Mouse (Mus musculus): ENCODE measurements around the gene Bcan. TPM values are rescaled to one million over a fixed set of nuclear protein-coding genes. Genes with fewer than 3 reads are reported as not detected.

Gene Bcan
- polyA plus RNA-seq, 1 experiment from 2014 or later = 0.56 TPM

DNA sequence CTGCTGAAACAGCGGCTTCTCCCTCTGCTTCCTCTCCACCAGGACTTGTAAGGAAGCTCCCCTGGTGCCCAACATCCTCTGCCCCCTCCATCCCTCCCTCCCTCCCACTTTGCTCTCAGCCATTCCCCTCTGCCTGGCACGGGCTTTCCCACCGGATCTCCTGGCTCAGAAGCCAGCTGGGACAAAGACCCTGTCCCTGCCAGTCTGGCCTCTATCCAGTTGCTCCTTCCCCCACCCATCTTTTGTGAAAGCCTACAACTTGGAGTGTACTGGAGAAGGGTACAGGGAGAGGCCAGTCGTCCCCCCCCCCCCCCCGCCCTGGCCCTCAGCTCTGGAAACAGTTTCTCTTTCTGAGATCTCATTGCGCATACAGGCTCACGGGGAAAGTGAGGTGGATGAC lies 1.3 kb downstream of the Bcan start:
- WGBS = 4% methylated on average over 6 of the region's 7 CpGs
- no peak for ATAC-seq

DNA sequence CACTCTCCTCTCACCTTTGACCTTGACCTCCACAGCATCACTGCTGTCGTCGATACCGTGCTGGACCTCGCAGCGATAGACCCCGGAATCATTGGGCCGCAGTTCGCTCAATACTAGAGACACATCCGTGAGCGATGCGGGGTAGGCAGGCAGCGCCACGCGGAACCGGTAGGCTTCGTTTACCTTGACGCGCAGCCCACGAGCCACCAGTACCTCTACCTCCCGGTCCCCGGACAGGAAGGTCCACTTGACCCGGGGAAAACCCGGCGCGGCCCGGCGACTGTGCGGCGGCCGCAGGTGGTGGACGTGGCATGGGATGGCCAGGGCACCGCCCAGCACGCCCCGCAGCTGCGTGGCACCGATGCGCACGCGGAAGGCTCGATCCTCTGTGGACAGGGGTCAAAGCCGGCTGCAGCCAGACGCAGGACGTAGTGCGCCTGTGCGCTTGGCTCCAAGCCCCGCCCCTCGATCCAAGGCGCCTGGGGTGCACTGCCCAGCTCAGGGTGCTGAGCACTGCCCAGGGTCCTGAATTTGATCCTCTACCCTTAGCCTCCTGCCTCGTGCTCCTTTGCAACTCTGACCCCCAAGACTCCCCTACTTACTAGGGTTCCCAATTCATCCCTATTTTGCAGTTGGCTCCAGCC lies 2.9 kb downstream of the Bcan start:
- no peak overlapping the region for H3K27ac ChIP-seq (ENCODE audit: low read length)
- DNase-seq (ENCODE audit: low spot score) (no peak), ATAC-seq (peak; percentile 28)
- H3K4me2 ChIP-seq (replicated peaks; ENCODE audit: low read depth, low read length) = peak overlapping the region; percentile 44
- TF ChIP-seq CTCF (IDR thresholded peaks at IDR 0.05) (no peak), EP300 (IDR thresholded peaks at IDR 0.05) (no peak)
- H3K36me3 ChIP-seq (ENCODE audit: insufficient read depth, low read length) = no peaks in the 10 kb centered on the region
- peak overlapping the region; percentile 17; the same call in 1 of the 2 replicates for H3K4me3 ChIP-seq (ENCODE audit: low read depth, low read length)
- 2% methylated on average over 44 of the region's 49 CpGs for WGBS
- H3K9me3 ChIP-seq (ENCODE audit: low read length) = no peaks in the 10 kb centered on the region
- H3K27me3 ChIP-seq (replicated peaks; ENCODE audit: insufficient read depth, low read length) = peaks cover 62% of the 10 kb centered on the region
- H3K9ac ChIP-seq (replicated peaks; ENCODE audit: low read depth) = no peak overlapping the region
- peaks cover 13% of the 10 kb centered on the region for H3K4me1 ChIP-seq (ENCODE audit: insufficient read depth, low read depth, low read length)

More for the DNA sequence above, 1.3 kb downstream of the Bcan start:
- H3K4me2 ChIP-seq (replicated peaks; ENCODE audit: low read depth, low read length) = no peak overlapping the region
- peaks cover 58% of the 10 kb centered on the region for H3K27me3 ChIP-seq (replicated peaks; ENCODE audit: insufficient read depth, low read length)
- no peaks in the 10 kb centered on the region for H3K36me3 ChIP-seq (ENCODE audit: insufficient read depth, low read length)
- no peak overlapping the region for H3K4me3 ChIP-seq (ENCODE audit: low read depth, low read length)
- H3K9me3 ChIP-seq (ENCODE audit: low read length) = no peaks in the 10 kb centered on the region
- no peak for TF ChIP-seq EP300 (IDR thresholded peaks at IDR 0.05)
- no peak for TF ChIP-seq CTCF (IDR thresholded peaks at IDR 0.05)
- peaks cover 16% of the 10 kb centered on the region for H3K4me1 ChIP-seq (ENCODE audit: insufficient read depth, low read depth, low read length)
- H3K27ac ChIP-seq (ENCODE audit: low read length) = no peak overlapping the region
- H3K9ac ChIP-seq (replicated peaks; ENCODE audit: low read depth) = no peak overlapping the region
- no peak for DNase-seq (ENCODE audit: low spot score)

DNA sequence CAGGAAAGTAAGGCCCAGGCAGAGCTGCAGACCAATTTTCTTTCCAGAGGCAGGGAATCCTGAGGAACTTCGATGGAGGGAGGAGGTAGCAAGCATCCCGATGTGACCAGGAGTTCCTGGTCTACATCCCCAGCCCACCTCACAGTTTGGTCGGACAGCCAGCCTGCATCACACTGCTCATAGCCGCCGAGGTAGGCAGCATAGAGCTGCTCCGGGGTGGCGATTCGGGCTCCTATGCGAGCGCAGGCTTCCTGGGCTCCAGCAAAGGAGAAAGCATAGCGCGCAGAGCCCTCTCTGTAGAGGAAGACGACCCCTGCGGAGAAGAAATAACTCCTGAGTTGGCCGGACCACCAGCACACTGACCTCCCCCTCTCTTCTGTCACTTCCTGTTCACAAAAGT lies 3.6 kb downstream of the Bcan start:
- Histone ChIP-seq H3K36me3 (ENCODE audit: insufficient read depth, low read length) (no peaks in the 10 kb centered on the region), H3K4me1 (ENCODE audit: insufficient read depth, low read depth, low read length) (peaks cover 9% of the 10 kb centered on the region), H3K4me2 (replicated peaks; ENCODE audit: low read depth, low read length) (no peak overlapping the region), H3K4me3 (ENCODE audit: low read depth, low read length) (no peak overlapping the region), H3K9me3 (ENCODE audit: low read length) (no peaks in the 10 kb centered on the region), H3K9ac (replicated peaks; ENCODE audit: low read depth) (no peak overlapping the region), H3K27ac (ENCODE audit: low read length) (no peak overlapping the region), H3K27me3 (replicated peaks; ENCODE audit: insufficient read depth, low read length) (peaks cover 62% of the 10 kb centered on the region)
- no peak for DNase-seq (ENCODE audit: low spot score)
- WGBS = 5% methylated on average over 14 of the region's 15 CpGs
- ATAC-seq = no peak
- no peak for TF ChIP-seq CTCF (IDR thresholded peaks at IDR 0.05)
- TF ChIP-seq EP300 (IDR thresholded peaks at IDR 0.05) = no peak

DNA sequence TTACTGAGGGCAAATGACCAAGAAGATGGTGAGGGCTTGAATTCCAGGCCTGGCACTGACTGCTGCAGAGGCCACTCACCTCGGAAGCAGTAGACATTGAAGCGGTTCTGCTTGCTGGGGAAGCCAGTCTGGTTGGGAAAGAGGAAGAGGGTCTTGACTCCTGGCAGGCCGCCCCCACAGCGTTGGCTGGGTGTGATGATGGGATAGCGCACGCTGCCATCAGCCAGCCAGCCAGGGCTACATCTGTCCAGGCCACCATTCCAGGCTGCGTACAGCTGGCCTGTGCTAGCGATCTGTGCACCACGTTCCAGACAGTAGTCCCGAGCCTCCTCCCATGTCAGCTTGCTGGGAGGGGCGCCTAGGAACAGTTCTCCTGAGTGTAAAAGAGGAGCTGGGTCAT lies 4.7 kb downstream of the Bcan start:
- H3K9ac ChIP-seq (replicated peaks; ENCODE audit: low read depth) = no peak overlapping the region
- H3K9me3 ChIP-seq (ENCODE audit: low read length) = no peaks in the 10 kb centered on the region
- TF ChIP-seq CTCF (IDR thresholded peaks at IDR 0.05) = no peak
- TF ChIP-seq EP300 (IDR thresholded peaks at IDR 0.05) = no peak
- H3K4me1 ChIP-seq (ENCODE audit: insufficient read depth, low read depth, low read length) = peaks cover 9% of the 10 kb centered on the region
- H3K27me3 ChIP-seq (replicated peaks; ENCODE audit: insufficient read depth, low read length) = peaks cover 61% of the 10 kb centered on the region
- H3K27ac ChIP-seq (ENCODE audit: low read length) = no peak overlapping the region
- ATAC-seq (peak; percentile 42), DNase-seq (ENCODE audit: low spot score) (no peak)
- H3K4me3 ChIP-seq (ENCODE audit: low read depth, low read length) = no peak overlapping the region
- WGBS = 28% methylated on average over 11 of the region's 11 CpGs
- no peaks in the 10 kb centered on the region for H3K36me3 ChIP-seq (ENCODE audit: insufficient read depth, low read length)
- H3K4me2 ChIP-seq (replicated peaks; ENCODE audit: low read depth, low read length) = no peak overlapping the region

DNA sequence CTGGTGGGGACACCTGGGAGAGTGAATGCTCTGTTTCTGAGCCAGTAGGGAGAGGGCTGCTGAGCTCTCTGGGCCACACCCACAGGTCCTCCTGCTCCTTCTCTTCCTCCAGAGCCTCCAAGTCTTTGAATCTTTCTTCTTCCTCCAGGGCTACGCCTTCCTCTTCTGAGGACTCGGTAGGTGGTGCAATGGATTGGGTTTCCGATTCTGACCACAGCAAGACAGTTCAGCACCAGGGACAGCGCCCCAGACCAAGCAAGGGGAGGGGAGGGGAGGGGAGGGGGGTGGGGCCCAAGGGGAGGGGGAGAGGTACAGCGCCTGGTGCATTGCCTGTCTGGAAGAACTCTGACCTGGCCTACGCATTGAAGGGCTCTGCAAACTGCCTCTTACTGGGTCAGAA lies 6.6 kb downstream of the Bcan start:
- 0% methylated on average over 5 of the region's 6 CpGs for WGBS
- Histone ChIP-seq H3K9me3 (ENCODE audit: low read length) (no peaks in the 10 kb centered on the region), H3K27ac (ENCODE audit: low read length) (no peak overlapping the region), H3K36me3 (ENCODE audit: insufficient read depth, low read length) (no peaks in the 10 kb centered on the region), H3K27me3 (replicated peaks; ENCODE audit: insufficient read depth, low read length) (peaks cover 50% of the 10 kb centered on the region), H3K4me3 (ENCODE audit: low read depth, low read length) (no peak overlapping the region), H3K9ac (replicated peaks; ENCODE audit: low read depth) (no peak overlapping the region), H3K4me1 (ENCODE audit: insufficient read depth, low read depth, low read length) (peaks cover 5% of the 10 kb centered on the region; the same call in 1 of the 2 replicates), H3K4me2 (replicated peaks; ENCODE audit: low read depth, low read length) (no peak overlapping the region)
- TF ChIP-seq CTCF (IDR thresholded peaks at IDR 0.05) (no peak), EP300 (IDR thresholded peaks at IDR 0.05) (no peak)
- ATAC-seq (no peak), DNase-seq (ENCODE audit: low spot score) (no peak)

DNA sequence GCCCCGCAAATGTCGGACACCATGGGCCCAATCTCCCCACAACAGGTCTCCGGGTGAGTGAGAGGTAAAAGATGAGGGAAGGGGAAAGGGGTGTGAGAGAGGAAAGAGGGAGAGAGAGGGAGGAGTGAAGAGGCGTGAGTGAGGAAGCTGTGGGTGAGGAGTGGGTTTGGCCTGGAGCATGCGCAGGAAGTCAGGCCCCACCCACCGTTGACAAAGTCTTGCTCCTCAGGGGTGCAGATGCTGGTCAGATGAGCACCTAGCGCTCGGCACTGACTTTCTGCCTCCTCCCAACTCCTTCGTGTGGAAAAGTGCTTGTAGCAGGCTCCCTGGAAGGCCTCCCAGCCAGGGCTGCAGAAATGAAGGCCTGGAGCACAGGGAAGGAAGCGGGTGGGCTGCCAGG lies 10.1 kb downstream of the Bcan start:
- DNase-seq (ENCODE audit: low spot score) (no peak), ATAC-seq (no peak)
- TF ChIP-seq EP300 (IDR thresholded peaks at IDR 0.05) = no peak
- TF ChIP-seq CTCF (IDR thresholded peaks at IDR 0.05) = no peak
- WGBS = 28% methylated on average over 10 of the region's 10 CpGs
- Histone ChIP-seq H3K4me1 (ENCODE audit: insufficient read depth, low read depth, low read length) (peaks cover 25% of the 10 kb centered on the region; the same call in 1 of the 2 replicates), H3K36me3 (ENCODE audit: insufficient read depth, low read length) (no peaks in the 10 kb centered on the region), H3K27ac (ENCODE audit: low read length) (no peak overlapping the region), H3K4me2 (replicated peaks; ENCODE audit: low read depth, low read length) (no peak overlapping the region), H3K4me3 (ENCODE audit: low read depth, low read length) (no peak overlapping the region), H3K9ac (replicated peaks; ENCODE audit: low read depth) (no peak overlapping the region), H3K27me3 (replicated peaks; ENCODE audit: insufficient read depth, low read length) (peaks cover 23% of the 10 kb centered on the region; the same call in 1 of the 2 replicates), H3K9me3 (ENCODE audit: low read length) (no peaks in the 10 kb centered on the region)
